Mouse (Mus musculus): Measurements from ENCODE around the gene Sdr39u1.

DNA sequence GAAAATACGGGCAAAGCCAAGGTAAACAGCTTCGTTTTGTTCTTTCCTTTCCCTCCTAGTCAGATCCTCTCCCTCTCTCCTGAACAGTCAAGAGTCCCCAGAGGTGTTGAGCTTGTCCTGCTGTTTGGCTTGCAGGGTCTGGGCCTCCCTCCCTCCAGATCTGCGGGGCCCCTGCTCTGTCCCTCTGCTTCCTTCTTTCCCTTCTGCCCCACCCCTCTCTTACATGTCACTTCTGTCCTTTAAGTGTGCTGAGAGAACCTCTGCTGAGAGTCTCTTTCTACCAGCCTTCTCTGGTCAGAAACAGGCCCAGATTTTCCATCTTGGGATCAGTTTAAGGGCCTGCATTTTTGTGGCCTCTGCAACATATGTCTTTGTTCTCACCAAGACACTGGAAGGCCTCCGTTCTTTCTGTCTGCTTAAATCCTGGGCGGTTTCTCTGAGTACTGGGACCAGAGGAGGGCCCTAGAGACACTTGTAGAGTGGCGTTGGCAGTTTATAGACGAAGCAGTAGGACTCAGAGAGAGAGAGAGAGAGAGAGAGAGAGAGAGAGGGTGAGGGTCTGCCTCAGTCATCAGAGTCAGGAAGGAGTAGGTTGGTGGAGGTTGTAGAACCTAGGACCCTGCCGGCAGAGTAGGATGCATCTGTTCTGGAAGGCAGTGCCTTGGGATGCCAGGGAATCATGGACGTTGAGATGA is 45.5 kb downstream of the Sdr39u1 start:
- no peak for TF ChIP-seq ZC3H11A (IDR thresholded peaks at IDR 0.05; ENCODE audit: borderline replicate concordance, low read depth, low read length)
- TF ChIP-seq ZNF384 (IDR thresholded peaks at IDR 0.05; ENCODE audit: low read depth, low read length) = no peak
